Mouse (Mus musculus) forebrain, postnatal 0 days (tissue): ENCODE data around the gene Lgalsl. TPM values are rescaled to one million over a fixed set of nuclear protein-coding genes. Genes with fewer than 3 reads are reported as not detected.

Experiments used
- ATAC-seq: fragments of 200-750 bp; cut with Nextera tagmentation; 2 replicates; pipeline ENCODE4 v1.8.0; 2017; ENCODE audit warnings: mild to moderate bottlenecking, moderate library complexity
- DNase-seq: peaks from one replicate; pipeline ENCODE4 v3.0.0-alpha.2; 2015
- H3K27ac ChIP-seq: fragments of 300-500 bp; sonication (generic); 2 replicates; pipeline ENCODE4 v1.5.1; 2014; ENCODE audit warnings: low read depth, mild to moderate bottlenecking, antibody characterized with exemption, low read length, moderate library complexity, mixed read lengths
- H3K27me3 ChIP-seq: fragments of 300-500 bp; sonication (generic); 2 replicates; pipeline ENCODE4 v1.6.1; 2014; ENCODE audit warnings: mild to moderate bottlenecking, low read length, mixed read lengths; ENCODE audit not compliant: insufficient read depth
- H3K36me3 ChIP-seq: fragments of 300-500 bp; sonication (generic); 2 replicates; pipeline ENCODE4 v1.6.1; 2014; ENCODE audit warnings: mild to moderate bottlenecking, moderate library complexity; ENCODE audit not compliant: insufficient read depth
- H3K4me1 ChIP-seq: fragments of 300-500 bp; sonication (generic); 2 replicates; pipeline ENCODE4 v1.6.1; 2014; ENCODE audit warnings: antibody characterized with exemption; ENCODE audit not compliant: insufficient read depth
- H3K4me2 ChIP-seq: fragments of 300-500 bp; sonication (generic); 2 replicates; pipeline ENCODE4 v1.6.1; 2014; ENCODE audit warnings: low read depth, mild to moderate bottlenecking, moderate library complexity
- H3K4me3 ChIP-seq: fragments of 300-500 bp; sonication (generic); 2 replicates; pipeline ENCODE4 v1.5.1; 2014; ENCODE audit warnings: low read depth, low read length, mixed read lengths
- H3K9ac ChIP-seq: fragments of 300-500 bp; sonication (generic); 2 replicates; pipeline ENCODE4 v1.6.1; 2014; ENCODE audit warnings: mild to moderate bottlenecking
- H3K9me3 ChIP-seq: fragments of 300-500 bp; sonication (generic); 2 replicates; pipeline ENCODE4 v1.6.1; 2016; ENCODE audit warnings: low read length
- CTCF ChIP-seq: sonication (generic); IDR thresholded peaks from 2 replicates; pipeline ENCODE4 v1.5.1; 2016; ENCODE audit warnings: antibody characterized with exemption, control low read depth, low read depth
- WGBS: fragments of 180-500 bp; shearing (Covaris S2); extraction: QIAGEN DNeasy Blood & Tissue Kit; methylation state at CpG from one replicate; pipeline ENCODE4 v1.1.7; 2014; 5-methylcytosine and 5-hydroxymethylcytosine counted together
- polyA plus RNA-seq: library from polyadenylated mRNA; unstranded; fragments of >200 nt; fragmentation: Nextera tagmentation; extraction: Ambion mirVana; gene quantifications from 2 replicates; pipeline ENCODE4 v1.2.1, GENCODE M21; 2015
- total RNA-seq: library from RNA; depleted of rRNA; stranded (reverse); fragments of >200 nt; gene quantifications from 2 replicates; pipeline ENCODE4 v1.2.3, GENCODE M21; 2014

Gene Lgalsl
- total and polyA plus RNA-seq, 2 experiments from 2014 or later = 78.3 to 104 TPM

DNA sequence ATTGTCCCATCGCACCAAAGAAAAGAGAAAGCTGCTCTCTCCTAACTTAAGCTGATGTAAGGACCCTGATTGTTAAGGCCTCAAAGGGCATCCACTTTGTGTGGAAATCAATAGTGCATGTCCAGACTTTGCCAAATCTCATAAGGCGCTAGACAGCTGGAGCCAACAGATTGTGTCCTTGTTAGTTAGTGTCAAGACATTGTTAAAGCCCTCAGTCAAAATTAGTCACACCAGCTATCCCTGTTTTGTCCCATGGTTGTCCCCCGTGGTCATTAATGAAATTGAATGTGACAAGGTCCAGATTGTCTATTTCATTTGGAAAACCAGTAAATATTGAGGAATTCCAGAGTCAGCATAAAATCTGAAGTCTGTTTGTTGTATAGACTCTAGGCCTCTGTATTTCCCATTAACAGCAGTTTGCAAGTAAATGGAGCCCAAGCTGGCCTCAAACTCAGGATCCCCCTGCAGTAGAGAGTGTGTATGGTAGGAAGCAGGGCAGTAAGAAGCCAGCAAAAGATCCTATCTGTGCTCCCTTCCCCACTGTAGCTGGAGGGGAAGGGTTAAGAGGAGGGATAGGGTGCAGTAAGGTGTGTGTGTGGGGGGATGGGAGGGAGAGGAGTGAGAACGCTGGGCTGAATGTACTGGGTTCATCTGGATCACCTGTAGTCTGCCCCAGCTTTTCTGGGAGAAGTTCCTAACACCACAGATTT, 23.3 kb upstream of the Lgalsl start:
- DNase-seq = no peak
- Histone ChIP-seq H3K4me2 (no peak overlapping the region), H3K4me1 (no peaks in the 10 kb centered on the region; the same call in 1 of the 2 replicates), H3K27ac (no peak overlapping the region), H3K9me3 (no peaks in the 10 kb centered on the region), H3K9ac (no peak overlapping the region), H3K27me3 (no peaks in the 10 kb centered on the region), H3K4me3 (no peak overlapping the region), H3K36me3 (no peaks in the 10 kb centered on the region)
- no peak for ATAC-seq
- WGBS = 33% methylated on average over 4 of the region's 4 CpGs
- no peak for TF ChIP-seq CTCF

DNA sequence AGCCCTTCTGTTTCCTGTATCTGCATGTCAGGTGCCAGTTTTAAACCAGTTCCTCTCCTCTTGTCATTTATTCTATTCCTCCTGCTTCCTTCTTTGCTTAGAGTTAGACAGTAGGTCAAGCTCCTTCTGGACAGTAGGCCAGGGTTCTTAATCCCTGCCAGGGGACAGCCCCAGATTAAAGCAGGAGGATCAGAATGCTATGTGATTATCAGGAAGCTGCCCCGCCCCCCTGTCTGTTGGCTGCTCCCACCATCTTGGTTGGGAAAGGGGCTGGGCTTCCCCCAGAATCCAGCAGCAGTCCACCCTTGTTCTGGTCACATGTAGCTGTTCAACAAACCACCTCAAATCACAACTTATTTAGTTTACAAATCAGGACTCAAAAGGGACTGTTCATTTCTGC, 19.3 kb upstream of the Lgalsl start:
- DNase-seq (no peak), ATAC-seq (no peak)
- WGBS = 96% methylated on average over 1 of the region's 1 CpGs
- H3K9me3 ChIP-seq = no peaks in the 10 kb centered on the region
- no peaks in the 10 kb centered on the region for H3K4me1 ChIP-seq
- no peaks in the 10 kb centered on the region for H3K36me3 ChIP-seq
- H3K4me2 ChIP-seq = no peak overlapping the region
- no peak overlapping the region for H3K4me3 ChIP-seq
- H3K27me3 ChIP-seq = no peaks in the 10 kb centered on the region
- no peak overlapping the region for H3K27ac ChIP-seq
- TF ChIP-seq CTCF = no peak
- no peak overlapping the region for H3K9ac ChIP-seq

DNA sequence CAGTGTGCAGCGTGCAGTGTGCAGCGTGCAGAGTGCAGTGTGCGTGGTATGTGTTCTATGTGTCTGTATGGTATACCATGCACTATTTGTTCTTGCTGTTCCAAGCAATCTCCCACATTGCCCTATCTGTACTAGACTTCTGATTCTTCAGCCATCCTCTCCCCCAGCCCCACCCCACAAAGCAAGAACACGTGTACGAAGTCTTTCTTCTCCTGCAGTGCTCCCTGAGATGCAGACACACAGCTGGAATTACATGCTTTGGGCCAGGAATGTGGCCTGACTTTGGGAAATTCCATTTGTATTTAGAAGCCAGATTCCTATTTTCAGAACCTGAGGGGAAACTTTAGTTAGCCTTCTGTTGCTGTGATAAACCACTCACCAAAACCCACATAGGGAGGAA, 18.5 kb upstream of the Lgalsl start:
- Histone ChIP-seq H3K9me3 (no peaks in the 10 kb centered on the region), H3K36me3 (no peaks in the 10 kb centered on the region), H3K27me3 (no peaks in the 10 kb centered on the region), H3K4me2 (no peak overlapping the region), H3K4me1 (no peaks in the 10 kb centered on the region), H3K4me3 (no peak overlapping the region), H3K9ac (no peak overlapping the region), H3K27ac (no peak overlapping the region)
- WGBS = 80% methylated on average over 5 of the region's 5 CpGs
- DNase-seq (no peak), ATAC-seq (no peak)
- no peak for TF ChIP-seq CTCF

DNA sequence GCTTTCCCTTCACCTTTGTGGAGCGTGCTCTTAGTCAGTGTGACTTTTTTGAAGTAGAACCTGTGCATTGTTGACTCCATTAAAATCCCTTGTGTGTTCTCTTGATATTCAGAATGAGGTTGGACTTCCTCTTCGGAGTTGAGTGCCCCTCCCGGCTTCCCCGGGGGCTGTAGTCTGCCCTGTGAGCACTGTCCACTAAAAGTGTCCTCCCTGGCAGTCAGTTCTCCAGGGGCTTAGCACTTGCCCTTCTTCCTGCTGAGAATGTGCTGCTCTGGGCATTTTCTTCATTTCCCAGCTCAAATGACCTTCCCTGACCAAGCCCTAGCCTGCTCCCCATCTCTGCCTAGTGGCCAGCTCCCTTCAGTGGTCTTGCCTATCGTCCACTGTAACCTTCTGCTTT, 6.5 kb upstream of the Lgalsl start:
- Histone ChIP-seq H3K9ac (no peak overlapping the region), H3K4me3 (no peak overlapping the region), H3K27me3 (no peaks in the 10 kb centered on the region), H3K9me3 (no peaks in the 10 kb centered on the region), H3K36me3 (no peaks in the 10 kb centered on the region), H3K27ac (no peak overlapping the region), H3K4me2 (no peak overlapping the region), H3K4me1 (no peaks in the 10 kb centered on the region)
- ATAC-seq (no peak), DNase-seq (no peak)
- TF ChIP-seq CTCF = no peak
- WGBS = 87% methylated on average over 5 of the region's 5 CpGs

DNA sequence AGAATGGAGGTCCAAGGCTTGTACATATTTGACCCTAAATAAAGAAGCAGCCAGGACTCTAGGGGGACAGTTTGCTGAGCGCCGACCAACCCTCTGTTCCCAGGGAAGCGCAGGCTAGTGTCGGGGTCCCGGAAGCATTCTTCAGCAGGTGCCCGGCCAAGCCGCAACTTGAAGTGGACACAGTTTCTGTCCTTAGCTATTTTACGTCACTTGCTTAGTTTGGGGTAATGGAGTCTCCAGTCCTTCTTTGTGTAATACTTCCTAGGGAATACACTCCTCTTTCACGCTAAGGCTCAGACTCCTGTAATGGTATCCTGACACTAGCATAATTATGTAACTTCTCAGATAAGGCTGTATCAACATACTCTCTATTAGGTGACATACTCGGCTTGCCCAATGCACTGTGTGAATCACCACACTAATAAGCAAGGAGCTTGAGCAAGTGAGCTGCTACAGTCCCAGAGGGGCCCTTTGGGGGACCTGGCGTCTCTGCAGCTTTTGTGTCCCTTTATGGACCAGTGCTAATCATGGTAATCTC, 813 bp upstream of the Lgalsl start:
- H3K36me3 ChIP-seq = peaks cover 10% of the 10 kb centered on the region; the same call in 1 of the 2 replicates
- H3K4me1 ChIP-seq = peaks cover 16% of the 10 kb centered on the region; the same call in 1 of the 2 replicates
- H3K27me3 ChIP-seq = no peaks in the 10 kb centered on the region
- 4% methylated on average over 11 of the region's 11 CpGs for WGBS
- DNase-seq = peak; percentile 51
- peak; percentile 2; the same call in 1 of the 2 replicates for ATAC-seq
- peak overlapping the region; percentile 92 for H3K4me3 ChIP-seq
- TF ChIP-seq CTCF = no peak
- peak overlapping the region; percentile 94 for H3K27ac ChIP-seq
- H3K9me3 ChIP-seq = no peaks in the 10 kb centered on the region
- peak overlapping the region; percentile 95 for H3K9ac ChIP-seq
- peak overlapping the region; percentile 72 for H3K4me2 ChIP-seq

DNA sequence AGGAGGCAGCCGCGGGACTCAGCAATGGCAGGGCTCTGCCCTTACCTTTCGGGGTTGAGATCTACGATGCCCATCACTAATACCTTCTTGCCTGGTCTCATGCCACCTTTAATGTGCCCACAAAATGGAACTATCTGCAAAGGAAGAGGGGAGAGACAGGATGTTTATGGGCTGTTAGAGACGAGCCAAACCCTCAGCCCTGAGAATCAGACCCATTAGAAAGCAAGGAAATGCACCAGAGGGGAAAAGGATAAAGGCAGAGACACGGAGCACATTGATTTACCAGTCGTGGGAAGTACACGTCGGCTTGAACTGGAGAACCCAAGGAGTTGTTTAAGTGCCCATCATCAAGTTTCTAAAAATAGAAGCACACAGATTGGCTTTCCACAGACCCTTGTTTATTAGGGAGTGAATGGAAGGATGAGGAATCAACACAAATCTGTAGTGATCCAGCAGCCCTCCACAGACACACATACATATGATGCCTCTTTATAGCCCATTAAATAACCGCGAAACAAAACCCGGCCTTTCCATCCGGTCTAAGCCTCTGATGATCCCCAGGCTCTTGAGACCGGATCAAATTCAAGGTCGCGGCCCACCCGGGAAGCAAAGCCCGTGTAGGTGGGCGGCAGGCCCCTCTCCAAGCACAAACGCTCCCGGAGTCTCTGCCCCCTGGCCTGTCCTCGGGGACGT, 717 bp downstream of the Lgalsl start:
- Histone ChIP-seq H3K9me3 (no peaks in the 10 kb centered on the region), H3K27ac (peak overlapping the region; percentile 94), H3K9ac (peak overlapping the region; percentile 95), H3K27me3 (no peaks in the 10 kb centered on the region), H3K4me1 (peaks cover 16% of the 10 kb centered on the region; the same call in 1 of the 2 replicates), H3K4me3 (peak overlapping the region; percentile 92), H3K4me2 (peak overlapping the region; percentile 72), H3K36me3 (peaks cover 10% of the 10 kb centered on the region; the same call in 1 of the 2 replicates)
- 10% methylated on average over 23 of the region's 23 CpGs for WGBS
- TF ChIP-seq CTCF = no peak
- DNase-seq (no peak), ATAC-seq (peak; percentile 23)
